Mouse (Mus musculus): ENCODE results near the gene Oxct2a. TPM values are rescaled to one million over a fixed set of nuclear protein-coding genes. Genes with fewer than 3 reads are reported as not detected.

Oxct2a gene
- polyA plus RNA-seq, 1 experiment from 2014 or later = not detected

DNA sequence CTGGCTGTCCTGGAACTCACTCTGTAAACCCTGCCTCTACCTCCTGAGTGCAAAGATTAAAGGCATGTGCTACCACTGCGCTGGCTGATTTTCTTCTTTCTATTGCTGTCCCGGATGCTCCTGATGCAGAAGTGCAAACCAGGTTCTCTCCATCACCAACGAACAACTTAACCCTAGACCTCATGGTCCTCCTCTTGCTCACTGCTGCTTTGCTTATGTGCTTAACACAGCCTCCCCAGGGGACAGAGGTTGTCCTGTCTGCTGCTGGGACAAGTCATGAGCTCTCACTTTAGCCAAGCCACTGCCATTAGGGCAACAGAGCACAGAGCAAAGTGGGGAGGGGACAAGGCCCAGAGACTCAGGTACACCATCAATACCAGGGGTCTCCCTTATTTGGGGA, 8.9 kb downstream of the Oxct2a start:
- Histone ChIP-seq H3K27me3 (ENCODE audit: insufficient read depth, low read length) (no peaks in the 10 kb centered on the region), H3K36me3 (ENCODE audit: insufficient read depth, low read length) (no peaks in the 10 kb centered on the region), H3K4me1 (replicated peaks; ENCODE audit: insufficient read depth, low read length) (no peaks in the 10 kb centered on the region), H3K9ac (ENCODE audit: low read depth, low read length) (no peak overlapping the region), H3K4me3 (replicated peaks; ENCODE audit: low read depth, low read length) (no peak overlapping the region), H3K9me3 (replicated peaks; ENCODE audit: low read length) (no peaks in the 10 kb centered on the region), H3K4me2 (ENCODE audit: low read length) (no peak overlapping the region), H3K27ac (no peak overlapping the region)
- WGBS = 76% methylated on average over 3 of the region's 3 CpGs
- ATAC-seq (replicated peaks; ENCODE audit: low FRiP score, low read depth) (no peak), DNase-seq (ENCODE audit: low spot score) (no peak)
- TF ChIP-seq CTCF (IDR thresholded peaks at IDR 0.05; ENCODE audit: low read depth) = no peak

DNA sequence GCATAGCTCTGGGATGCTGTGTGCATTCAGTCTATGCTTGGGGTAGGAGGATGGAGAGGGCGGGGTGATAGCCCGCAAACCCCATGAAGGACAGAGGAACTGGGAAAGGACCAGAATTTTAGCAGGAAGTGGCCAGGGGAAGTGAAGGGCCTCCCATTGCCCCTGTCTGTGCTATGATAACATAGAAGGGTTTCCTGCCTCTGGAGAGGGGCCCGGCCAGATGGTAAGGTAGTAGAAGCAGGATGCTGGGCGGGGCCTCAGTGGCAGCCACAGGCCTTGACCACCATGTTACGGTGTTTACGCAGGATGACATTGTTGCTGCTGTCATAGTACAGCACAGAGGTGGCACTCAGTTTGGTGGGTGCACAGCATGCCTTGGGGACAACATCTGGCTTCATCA, 10.4 kb downstream of the Oxct2a start:
- Histone ChIP-seq H3K27ac (no peak overlapping the region), H3K9ac (ENCODE audit: low read depth, low read length) (no peak overlapping the region), H3K4me3 (replicated peaks; ENCODE audit: low read depth, low read length) (no peak overlapping the region), H3K27me3 (ENCODE audit: insufficient read depth, low read length) (no peaks in the 10 kb centered on the region), H3K4me1 (replicated peaks; ENCODE audit: insufficient read depth, low read length) (no peaks in the 10 kb centered on the region), H3K36me3 (ENCODE audit: insufficient read depth, low read length) (no peaks in the 10 kb centered on the region), H3K9me3 (replicated peaks; ENCODE audit: low read length) (no peaks in the 10 kb centered on the region), H3K4me2 (ENCODE audit: low read length) (no peak overlapping the region)
- no peak for TF ChIP-seq CTCF (IDR thresholded peaks at IDR 0.05; ENCODE audit: low read depth)
- no peak for DNase-seq (ENCODE audit: low spot score)
- 73% methylated on average over 6 of the region's 6 CpGs for WGBS
- ATAC-seq (replicated peaks; ENCODE audit: low FRiP score, low read depth) = no peak

DNA sequence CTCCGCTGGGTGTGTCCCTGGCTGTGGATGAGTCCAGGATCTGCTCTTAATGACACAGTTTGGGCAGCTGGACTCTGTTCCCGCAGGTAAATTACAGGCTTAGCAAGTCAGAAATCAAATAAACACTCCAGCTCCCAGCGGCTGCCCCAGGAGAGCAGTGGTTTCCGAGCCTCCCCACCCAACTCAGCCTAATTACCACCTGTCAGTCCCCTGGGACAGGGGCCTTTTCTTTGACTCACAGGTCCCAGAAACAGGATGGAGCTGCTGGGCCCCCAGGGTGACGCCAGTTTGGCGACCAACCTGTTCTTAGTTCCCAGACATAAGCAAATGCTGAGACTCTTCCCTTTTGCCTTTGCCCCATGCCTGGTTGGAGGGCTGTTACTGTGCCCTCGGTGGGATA, 11.6 kb downstream of the Oxct2a start:
- no peaks in the 10 kb centered on the region for H3K9me3 ChIP-seq (replicated peaks; ENCODE audit: low read length)
- H3K4me2 ChIP-seq (ENCODE audit: low read length) = no peak overlapping the region
- H3K9ac ChIP-seq (ENCODE audit: low read depth, low read length) = no peak overlapping the region
- no peaks in the 10 kb centered on the region for H3K36me3 ChIP-seq (ENCODE audit: insufficient read depth, low read length)
- H3K4me3 ChIP-seq (replicated peaks; ENCODE audit: low read depth, low read length) = no peak overlapping the region
- 80% methylated on average over 7 of the region's 7 CpGs for WGBS
- H3K4me1 ChIP-seq (replicated peaks; ENCODE audit: insufficient read depth, low read length) = no peaks in the 10 kb centered on the region
- no peak for TF ChIP-seq CTCF (IDR thresholded peaks at IDR 0.05; ENCODE audit: low read depth)
- H3K27me3 ChIP-seq (ENCODE audit: insufficient read depth, low read length) = no peaks in the 10 kb centered on the region
- DNase-seq (ENCODE audit: low spot score) = no peak
- no peak overlapping the region for H3K27ac ChIP-seq
- no peak for ATAC-seq (replicated peaks; ENCODE audit: low FRiP score, low read depth)

DNA sequence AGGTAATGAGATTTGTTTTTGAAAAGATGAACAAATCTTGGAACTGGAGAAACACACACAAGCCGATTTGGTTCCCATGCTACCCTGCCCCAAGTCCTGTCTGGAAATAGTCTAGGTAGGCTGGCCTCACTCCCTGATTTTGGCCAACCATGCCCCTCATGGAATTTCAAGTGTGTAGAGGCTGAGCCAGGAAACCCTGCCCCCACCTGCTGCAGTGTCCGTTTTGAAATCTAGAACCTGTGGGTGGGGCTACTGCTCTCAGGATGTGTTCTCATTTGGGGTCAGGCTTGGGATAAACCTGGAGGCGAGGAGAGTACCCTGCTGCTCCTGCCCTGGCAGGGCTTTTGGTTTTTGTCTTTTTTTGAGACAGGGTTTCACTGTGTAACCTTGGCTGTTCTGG, 15.1 kb downstream of the Oxct2a start:
- Histone ChIP-seq H3K4me2 (ENCODE audit: low read length) (no peak overlapping the region), H3K27me3 (ENCODE audit: insufficient read depth, low read length) (no peaks in the 10 kb centered on the region), H3K4me1 (replicated peaks; ENCODE audit: insufficient read depth, low read length) (no peaks in the 10 kb centered on the region), H3K9me3 (replicated peaks; ENCODE audit: low read length) (no peaks in the 10 kb centered on the region), H3K4me3 (replicated peaks; ENCODE audit: low read depth, low read length) (no peak overlapping the region), H3K36me3 (ENCODE audit: insufficient read depth, low read length) (no peaks in the 10 kb centered on the region), H3K9ac (ENCODE audit: low read depth, low read length) (no peak overlapping the region), H3K27ac (no peak overlapping the region)
- DNase-seq (ENCODE audit: low spot score) (no peak), ATAC-seq (replicated peaks; ENCODE audit: low FRiP score, low read depth) (no peak)
- TF ChIP-seq CTCF (IDR thresholded peaks at IDR 0.05; ENCODE audit: low read depth) = no peak
- 45% methylated on average over 3 of the region's 3 CpGs for WGBS

DNA sequence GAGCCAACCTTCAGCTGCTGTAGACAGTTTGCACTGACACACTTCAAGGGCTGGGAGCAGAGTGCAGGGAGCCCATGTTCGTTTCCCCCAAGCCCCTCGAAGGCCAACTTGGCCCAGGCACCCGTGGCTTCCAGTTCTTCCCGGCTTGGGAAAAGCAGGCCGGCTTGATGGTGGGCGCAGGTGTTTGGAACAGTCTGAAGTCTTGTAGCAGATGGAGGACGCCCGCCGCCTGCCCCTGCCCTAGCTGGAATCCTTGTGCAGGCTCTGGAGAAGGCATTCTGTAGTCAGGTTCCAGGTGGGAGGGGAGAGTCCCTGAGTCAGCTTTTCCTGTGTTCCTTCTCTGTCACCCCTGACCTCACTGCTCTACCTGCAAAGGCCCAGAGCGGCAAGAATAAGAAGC, 16.4 kb downstream of the Oxct2a start:
- Histone ChIP-seq H3K9ac (ENCODE audit: low read depth, low read length) (no peak overlapping the region), H3K4me2 (ENCODE audit: low read length) (no peak overlapping the region), H3K27me3 (ENCODE audit: insufficient read depth, low read length) (no peaks in the 10 kb centered on the region), H3K4me1 (replicated peaks; ENCODE audit: insufficient read depth, low read length) (no peaks in the 10 kb centered on the region), H3K27ac (no peak overlapping the region), H3K9me3 (replicated peaks; ENCODE audit: low read length) (no peaks in the 10 kb centered on the region), H3K36me3 (ENCODE audit: insufficient read depth, low read length) (no peaks in the 10 kb centered on the region), H3K4me3 (replicated peaks; ENCODE audit: low read depth, low read length) (no peak overlapping the region)
- no peak for DNase-seq (ENCODE audit: low spot score)
- ATAC-seq (replicated peaks; ENCODE audit: low FRiP score, low read depth) = no peak
- 83% methylated on average over 10 of the region's 10 CpGs for WGBS
- no peak for TF ChIP-seq CTCF (IDR thresholded peaks at IDR 0.05; ENCODE audit: low read depth)

DNA sequence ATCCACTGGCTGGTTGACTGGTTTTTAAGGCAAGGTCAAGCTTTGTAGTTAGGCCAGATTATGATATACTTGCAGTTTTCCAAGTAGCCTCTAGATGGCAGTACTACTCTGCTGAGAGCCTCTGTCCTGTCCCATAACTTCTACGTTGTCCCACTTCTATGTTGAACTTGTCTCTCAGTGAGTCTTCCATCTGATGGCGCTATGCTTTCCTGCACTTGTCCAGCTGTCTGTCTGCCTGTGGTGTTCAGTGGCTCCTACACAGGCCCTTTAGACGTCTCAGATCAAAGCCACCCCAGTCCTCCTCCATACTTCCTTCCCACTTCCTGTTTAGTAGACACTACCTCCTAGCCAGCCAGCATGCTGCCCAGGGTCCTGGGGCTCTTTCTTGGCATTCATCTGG, 17.6 kb downstream of the Oxct2a start:
- DNase-seq (ENCODE audit: low spot score) (peak; percentile 87), ATAC-seq (replicated peaks; ENCODE audit: low FRiP score, low read depth) (peak; percentile 37; the same call in 1 of the 2 replicates)
- H3K27me3 ChIP-seq (ENCODE audit: insufficient read depth, low read length) = no peaks in the 10 kb centered on the region
- H3K9me3 ChIP-seq (replicated peaks; ENCODE audit: low read length) = no peaks in the 10 kb centered on the region
- H3K36me3 ChIP-seq (ENCODE audit: insufficient read depth, low read length) = no peaks in the 10 kb centered on the region
- H3K4me3 ChIP-seq (replicated peaks; ENCODE audit: low read depth, low read length) = no peak overlapping the region
- no peak overlapping the region for H3K4me2 ChIP-seq (ENCODE audit: low read length)
- no peak overlapping the region for H3K27ac ChIP-seq
- WGBS = 28% methylated on average over 3 of the region's 3 CpGs
- peak; percentile 83 for TF ChIP-seq CTCF (IDR thresholded peaks at IDR 0.05; ENCODE audit: low read depth)
- H3K4me1 ChIP-seq (replicated peaks; ENCODE audit: insufficient read depth, low read length) = no peaks in the 10 kb centered on the region
- H3K9ac ChIP-seq (ENCODE audit: low read depth, low read length) = no peak overlapping the region

DNA sequence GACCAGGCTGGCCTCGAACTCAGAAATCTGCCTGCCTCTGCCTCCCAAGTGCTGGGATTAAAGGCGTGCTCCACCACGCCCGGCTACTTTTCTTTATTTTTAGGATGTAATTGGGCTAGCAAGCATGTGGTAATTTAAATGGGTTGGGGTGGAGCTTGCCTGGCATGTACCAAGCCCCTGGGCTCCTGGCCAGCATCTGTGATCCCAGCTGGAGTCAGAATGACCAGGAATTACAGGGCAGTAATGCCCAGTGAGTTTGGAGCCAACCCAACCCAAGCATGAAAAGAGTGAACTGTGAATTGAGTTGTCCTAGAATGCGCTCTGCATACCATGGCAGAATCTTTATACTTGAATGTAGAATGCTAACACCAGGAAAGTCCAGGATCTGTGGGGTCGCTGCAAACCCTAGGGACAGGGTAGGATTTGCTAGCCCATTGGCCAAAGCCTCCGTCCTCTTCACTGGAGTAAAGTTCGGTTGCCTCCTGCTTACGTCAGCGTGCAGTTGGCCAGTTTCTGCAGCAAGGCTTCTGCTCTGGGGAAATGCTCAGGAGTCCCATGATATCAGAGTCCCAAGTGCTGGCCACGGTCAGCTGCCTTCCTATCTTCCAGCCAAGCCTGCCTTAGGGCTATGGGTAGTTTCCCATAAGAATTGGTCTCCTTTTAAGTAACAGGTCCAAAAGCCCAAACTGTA, 24.3 kb downstream of the Oxct2a start:
- Histone ChIP-seq H3K9me3 (replicated peaks; ENCODE audit: low read length) (no peaks in the 10 kb centered on the region), H3K27me3 (ENCODE audit: insufficient read depth, low read length) (no peaks in the 10 kb centered on the region), H3K27ac (no peak overlapping the region), H3K36me3 (ENCODE audit: insufficient read depth, low read length) (peaks cover 42% of the 10 kb centered on the region), H3K4me2 (ENCODE audit: low read length) (no peak overlapping the region), H3K9ac (ENCODE audit: low read depth, low read length) (no peak overlapping the region), H3K4me1 (replicated peaks; ENCODE audit: insufficient read depth, low read length) (no peaks in the 10 kb centered on the region), H3K4me3 (replicated peaks; ENCODE audit: low read depth, low read length) (no peak overlapping the region)
- ATAC-seq (replicated peaks; ENCODE audit: low FRiP score, low read depth) (no peak), DNase-seq (ENCODE audit: low spot score) (no peak)
- 94% methylated on average over 11 of the region's 11 CpGs for WGBS
- no peak for TF ChIP-seq CTCF (IDR thresholded peaks at IDR 0.05; ENCODE audit: low read depth)
